Mouse (Mus musculus): ENCODE data around the gene Mta3. TPM values are rescaled to one million over a fixed set of nuclear protein-coding genes. Genes with fewer than 3 reads are reported as not detected.

Mta3 gene
- polyA plus RNA-seq, 1 experiment from 2014 or later, result 42.5 TPM

GRCm38 (mm10) chr17:83803987-83804386 is 98.0 kb downstream of the Mta3 start:
- no peaks in the 10 kb centered on the region for H3K4me1 ChIP-seq (replicated peaks)
- no peaks in the 10 kb centered on the region for H3K9me3 ChIP-seq
- WGBS, result 69% methylated on average over 9 of the region's 9 CpGs
- ATAC-seq, result no peak
- no peak overlapping the region for H3K4me3 ChIP-seq (replicated peaks)
- H3K36me3 ChIP-seq, result peaks cover 6% of the 10 kb centered on the region; the same call in 1 of the 2 replicates
- no peak overlapping the region for H3K4me2 ChIP-seq (replicated peaks)
- no peaks in the 10 kb centered on the region for H3K27me3 ChIP-seq (replicated peaks)
- H3K9ac ChIP-seq, result no peak overlapping the region
- H3K27ac ChIP-seq, result no peak overlapping the region

- Histone ChIP-seq H3K36me3 (peaks cover 6% of the 10 kb centered on the region; the same call in 1 of the 2 replicates), H3K4me3 (replicated peaks) (no peak overlapping the region), H3K9ac (no peak overlapping the region), H3K27me3 (replicated peaks) (no peaks in the 10 kb centered on the region), H3K27ac (no peak overlapping the region), H3K9me3 (no peaks in the 10 kb centered on the region), H3K4me2 (replicated peaks) (no peak overlapping the region), H3K4me1 (replicated peaks) (no peaks in the 10 kb centered on the region)
- ATAC-seq, result no peak
- 90% methylated on average over 9 of the region's 9 CpGs for WGBS
These were observed 99.1 kb downstream of the Mta3 start for GRCm38 (mm10) chr17:83805078-83805477.

GRCm38 (mm10) chr17:83807345-83807744 is 101.4 kb downstream of the Mta3 start:
- H3K27me3 ChIP-seq (replicated peaks), result no peaks in the 10 kb centered on the region
- peaks cover 8% of the 10 kb centered on the region; the same call in 1 of the 2 replicates for H3K36me3 ChIP-seq
- H3K9me3 ChIP-seq, result no peaks in the 10 kb centered on the region
- H3K4me2 ChIP-seq (replicated peaks), result no peak overlapping the region
- H3K9ac ChIP-seq, result no peak overlapping the region
- 62% methylated on average over 7 of the region's 7 CpGs for WGBS
- no peak overlapping the region for H3K4me3 ChIP-seq (replicated peaks)
- no peaks in the 10 kb centered on the region for H3K4me1 ChIP-seq (replicated peaks)
- no peak for ATAC-seq
- 0 out of 2 replicates have a peak overlapping the region, but pooled peaks have one; percentile 22 for H3K27ac ChIP-seq

- Histone ChIP-seq H3K9me3 (no peaks in the 10 kb centered on the region), H3K27ac (no peak overlapping the region), H3K4me1 (replicated peaks) (no peaks in the 10 kb centered on the region), H3K4me3 (replicated peaks) (no peak overlapping the region), H3K4me2 (replicated peaks) (no peak overlapping the region), H3K36me3 (peaks cover 8% of the 10 kb centered on the region; the same call in 1 of the 2 replicates), H3K27me3 (replicated peaks) (no peaks in the 10 kb centered on the region), H3K9ac (no peak overlapping the region)
- 72% methylated on average over 11 of the region's 11 CpGs for WGBS
- no peak for ATAC-seq
These were observed 101.9 kb downstream of the Mta3 start for GRCm38 (mm10) chr17:83807778-83808398.

- Histone ChIP-seq H3K27ac (no peak overlapping the region), H3K4me3 (replicated peaks) (no peak overlapping the region), H3K9me3 (no peaks in the 10 kb centered on the region), H3K27me3 (replicated peaks) (no peaks in the 10 kb centered on the region), H3K9ac (no peak overlapping the region), H3K4me2 (replicated peaks) (no peak overlapping the region), H3K4me1 (replicated peaks) (no peaks in the 10 kb centered on the region), H3K36me3 (peaks cover 8% of the 10 kb centered on the region; the same call in 1 of the 2 replicates)
- WGBS, result 92% methylated on average over 12 of the region's 12 CpGs
- ATAC-seq, result no peak
These were observed 102.6 kb downstream of the Mta3 start for GRCm38 (mm10) chr17:83808476-83809098.

- WGBS, result 87% methylated on average over 17 of the region's 17 CpGs
- Histone ChIP-seq H3K9me3 (no peaks in the 10 kb centered on the region), H3K27ac (no peak overlapping the region), H3K36me3 (peaks cover 8% of the 10 kb centered on the region; the same call in 1 of the 2 replicates), H3K4me2 (replicated peaks) (no peak overlapping the region), H3K9ac (no peak overlapping the region), H3K4me1 (replicated peaks) (no peaks in the 10 kb centered on the region), H3K4me3 (replicated peaks) (no peak overlapping the region), H3K27me3 (replicated peaks) (no peaks in the 10 kb centered on the region)
- ATAC-seq, result peak; percentile 52; the same call in 1 of the 2 replicates
These were observed 103.3 kb downstream of the Mta3 start for GRCm38 (mm10) chr17:83809197-83809829.

- Histone ChIP-seq H3K9me3 (no peaks in the 10 kb centered on the region), H3K4me3 (replicated peaks) (no peak overlapping the region), H3K27me3 (replicated peaks) (no peaks in the 10 kb centered on the region), H3K4me1 (replicated peaks) (no peaks in the 10 kb centered on the region), H3K36me3 (0 out of 2 replicates have a peak, but pooled peaks cover 2% of the 10 kb centered on the region), H3K27ac (no peak overlapping the region), H3K4me2 (replicated peaks) (no peak overlapping the region), H3K9ac (no peak overlapping the region)
- WGBS, result 84% methylated on average over 5 of the region's 5 CpGs
- ATAC-seq, result no peak
These were observed 104.3 kb downstream of the Mta3 start for GRCm38 (mm10) chr17:83810285-83810684.

GRCm38 (mm10) chr17:83812200-83812944 is 106.4 kb downstream of the Mta3 start:
- Histone ChIP-seq H3K36me3 (0 out of 2 replicates have a peak, but pooled peaks cover 2% of the 10 kb centered on the region), H3K4me3 (replicated peaks) (no peak overlapping the region), H3K27ac (no peak overlapping the region), H3K4me1 (replicated peaks) (no peaks in the 10 kb centered on the region), H3K9me3 (no peaks in the 10 kb centered on the region), H3K4me2 (replicated peaks) (no peak overlapping the region), H3K27me3 (replicated peaks) (no peaks in the 10 kb centered on the region), H3K9ac (no peak overlapping the region)
- WGBS, result 92% methylated on average over 17 of the region's 17 CpGs
- ATAC-seq, result no peak

- 89% methylated on average over 4 of the region's 4 CpGs for WGBS
- Histone ChIP-seq H3K27ac (no peak overlapping the region), H3K27me3 (replicated peaks) (no peaks in the 10 kb centered on the region), H3K4me2 (replicated peaks) (no peak overlapping the region), H3K9ac (no peak overlapping the region), H3K36me3 (0 out of 2 replicates have a peak, but pooled peaks cover 2% of the 10 kb centered on the region), H3K9me3 (no peaks in the 10 kb centered on the region), H3K4me1 (replicated peaks) (no peaks in the 10 kb centered on the region), H3K4me3 (replicated peaks) (no peak overlapping the region)
- ATAC-seq, result no peak
These were observed 107.1 kb downstream of the Mta3 start for GRCm38 (mm10) chr17:83813050-83813449.

- Histone ChIP-seq H3K27me3 (replicated peaks) (no peaks in the 10 kb centered on the region), H3K4me3 (replicated peaks) (no peak overlapping the region), H3K36me3 (no peaks in the 10 kb centered on the region), H3K9ac (no peak overlapping the region), H3K9me3 (no peaks in the 10 kb centered on the region), H3K27ac (no peak overlapping the region), H3K4me2 (replicated peaks) (no peak overlapping the region), H3K4me1 (replicated peaks) (no peaks in the 10 kb centered on the region)
- WGBS, result 72% methylated on average over 7 of the region's 7 CpGs
- no peak for ATAC-seq
These were observed 111.0 kb downstream of the Mta3 start for GRCm38 (mm10) chr17:83816996-83817395.

- ATAC-seq, result no peak
- H3K9ac ChIP-seq, result no peak overlapping the region
- WGBS, result 58% methylated on average over 8 of the region's 8 CpGs
- H3K27ac ChIP-seq, result no peak overlapping the region
- no peaks in the 10 kb centered on the region for H3K4me1 ChIP-seq (replicated peaks)
- H3K9me3 ChIP-seq, result no peaks in the 10 kb centered on the region
- no peaks in the 10 kb centered on the region for H3K27me3 ChIP-seq (replicated peaks)
- H3K4me3 ChIP-seq (replicated peaks), result no peak overlapping the region
- H3K36me3 ChIP-seq, result no peaks in the 10 kb centered on the region
- no peak overlapping the region for H3K4me2 ChIP-seq (replicated peaks)
These were observed 113.5 kb downstream of the Mta3 start for GRCm38 (mm10) chr17:83819503-83819902.

GRCm38 (mm10) chr17:83820701-83821100 is 114.7 kb downstream of the Mta3 start:
- Histone ChIP-seq H3K9ac (no peak overlapping the region), H3K27me3 (replicated peaks) (no peaks in the 10 kb centered on the region), H3K9me3 (no peaks in the 10 kb centered on the region), H3K27ac (no peak overlapping the region), H3K36me3 (no peaks in the 10 kb centered on the region), H3K4me1 (replicated peaks) (no peaks in the 10 kb centered on the region), H3K4me2 (replicated peaks) (no peak overlapping the region), H3K4me3 (replicated peaks) (no peak overlapping the region)
- 82% methylated on average over 5 of the region's 5 CpGs for WGBS
- ATAC-seq, result no peak

Measured in intestine, embryonic 15.5 days (tissue).